Mouse (Mus musculus) MEL (cell line): Measurements from ENCODE around the gene Trim43a. TPM values are rescaled to one million over a fixed set of nuclear protein-coding genes. Genes with fewer than 3 reads are reported as not detected.

Experiments used
- DNase-seq: peaks from one replicate; pipeline ENCODE4 v3.0.0; 2011; ENCODE audit warnings: low read depth, low spot score
- H3K27ac ChIP-seq: 2 replicates; pipeline ENCODE4 v1.5.1; 2012; ENCODE audit warnings: low read depth, mild to moderate bottlenecking, control low read depth, low read length, moderate library complexity; ENCODE audit not compliant: control insufficient read depth
- H3K27me3 ChIP-seq, 2 experiments: fragments of 150-350 bp in 1 of 2; sonication (generic) in 1 of 2; 2 replicates each; pipeline ENCODE4 v1.6.1; 2012; ENCODE audit warnings: low read length in 2 of 2, mild to moderate bottlenecking in 2 of 2, improper control_type of control experiment in 1 of 2, moderate library complexity in 1 of 2; ENCODE audit not compliant: insufficient read depth in 2 of 2, control insufficient read depth in 1 of 2
- H3K36me3 ChIP-seq, 2 experiments: 2 replicates each; pipeline ENCODE4 v1.6.1; 2012 to 2014; ENCODE audit warnings: low read length in 2 of 2, improper control_type of control experiment in 1 of 2, inconsistent platforms in 1 of 2, mild to moderate bottlenecking in 1 of 2; ENCODE audit not compliant: insufficient read depth in 2 of 2, control insufficient read depth in 1 of 2
- H3K4me1 ChIP-seq, 2 experiments: fragments of 150-350 bp in 1 of 2; sonication (generic) in 1 of 2; 2 replicates each; pipeline ENCODE4 v1.6.1; 2012; ENCODE audit warnings: low read length in 2 of 2, improper control_type of control experiment in 1 of 2, mild to moderate bottlenecking in 1 of 2; ENCODE audit not compliant: insufficient read depth in 2 of 2, control insufficient read depth in 1 of 2
- H3K4me3 ChIP-seq, 2 experiments: fragments of 150-350 bp in 1 of 2; sonication (generic) in 1 of 2; 2 replicates each; pipeline ENCODE4 v1.5.1; 2012; ENCODE audit warnings: low read depth in 2 of 2, low read length in 2 of 2, mild to moderate bottlenecking in 2 of 2, moderate library complexity in 2 of 2, control low read depth in 1 of 2, improper control_type of control experiment in 1 of 2; ENCODE audit not compliant: control insufficient read depth in 1 of 2, insufficient read depth in 1 of 2
- H3K79me2 ChIP-seq: 2 replicates; pipeline ENCODE4 v1.6.1; 2012; ENCODE audit warnings: mild to moderate bottlenecking, low read length, moderate library complexity; ENCODE audit not compliant: control insufficient read depth, poor library complexity, insufficient read depth
- H3K9ac ChIP-seq: 2 replicates; pipeline ENCODE4 v1.6.1; 2012; ENCODE audit warnings: low read depth, mild to moderate bottlenecking, control low read depth, low read length, moderate library complexity; ENCODE audit not compliant: control insufficient read depth, poor library complexity, severe bottlenecking
- H3K9me3 ChIP-seq: fragments of 150-350 bp; sonication (generic); replicated peaks from 2 replicates; pipeline ENCODE4 v1.6.1; 2012; ENCODE audit warnings: mild to moderate bottlenecking, low read length, improper control_type of control experiment, moderate library complexity; ENCODE audit not compliant: insufficient read depth
- CTCF ChIP-seq, 3 experiments: IDR thresholded peaks in 2 of 3; conservative IDR thresholded peaks in 1 of 3; 2 replicates each; pipeline ENCODE4 v1.5.1; 2011 to 2012; ENCODE audit warnings: low read length in 3 of 3, low read depth in 2 of 3, mild to moderate bottlenecking in 2 of 3, improper control_type of control experiment in 1 of 3, inconsistent platforms in 1 of 3, mixed read lengths in 1 of 3, moderate library complexity in 1 of 3; ENCODE audit not compliant: control insufficient read depth in 1 of 3, insufficient read depth in 1 of 3, poor library complexity in 1 of 3, severe bottlenecking in 1 of 3
- ELF1 ChIP-seq: IDR thresholded peaks from 2 replicates; pipeline ENCODE4 v1.6.1; 2014; ENCODE audit warnings: low read depth, mild to moderate bottlenecking, inconsistent platforms, low read length, improper control_type of control experiment, moderate library complexity
- EP300 ChIP-seq, 2 experiments: IDR thresholded peaks; 2 replicates each; pipeline ENCODE4 v1.6.1; 2011; ENCODE audit warnings: improper control_type of control experiment in 2 of 2, low read length in 2 of 2, low read depth in 1 of 2, mild to moderate bottlenecking in 1 of 2
- GATA1 ChIP-seq: IDR thresholded peaks from 2 replicates; pipeline ENCODE4 v1.6.1; 2011; ENCODE audit warnings: low read depth, low read length, improper control_type of control experiment
- HCFC1 ChIP-seq: IDR thresholded peaks from 2 replicates; pipeline ENCODE4 v1.6.1; 2012; ENCODE audit warnings: low read depth, mild to moderate bottlenecking, inconsistent platforms, low read length, improper control_type of control experiment, moderate library complexity
- MAFK ChIP-seq: IDR thresholded peaks from 2 replicates; pipeline ENCODE4 v1.6.1; 2011; ENCODE audit warnings: low read depth, mild to moderate bottlenecking, low read length, improper control_type of control experiment, borderline replicate concordance
- MXI1 ChIP-seq: IDR thresholded peaks from 2 replicates; pipeline ENCODE4 v1.6.1; 2011; ENCODE audit warnings: mild to moderate bottlenecking, low read depth, low read length, improper control_type of control experiment
- MYB ChIP-seq: IDR thresholded peaks from 2 replicates; pipeline ENCODE4 v1.6.1; 2011; ENCODE audit warnings: mild to moderate bottlenecking, low read depth, low read length, improper control_type of control experiment
- NELFE ChIP-seq: IDR thresholded peaks from 2 replicates; pipeline ENCODE4 v1.6.1; 2011; ENCODE audit warnings: low read depth, low read length, improper control_type of control experiment
- NRF1 ChIP-seq: IDR thresholded peaks from 2 replicates; pipeline ENCODE4 v1.6.1; 2014; ENCODE audit warnings: low read depth, mild to moderate bottlenecking, inconsistent platforms, low read length, improper control_type of control experiment, moderate library complexity; ENCODE audit not compliant: poor library complexity, insufficient read depth, severe bottlenecking
- POLR2AphosphoS5 ChIP-seq: IDR thresholded peaks from 2 replicates; pipeline ENCODE4 v1.6.1; 2012; ENCODE audit warnings: low read depth, borderline replicate concordance, mild to moderate bottlenecking, inconsistent platforms, low read length, moderate library complexity, mixed read lengths
- RAD21 ChIP-seq: IDR thresholded peaks from 2 replicates; pipeline ENCODE4 v1.6.1; 2011; ENCODE audit warnings: mild to moderate bottlenecking, low read depth, low read length, improper control_type of control experiment
- RCOR1 ChIP-seq: IDR thresholded peaks from 2 replicates; pipeline ENCODE4 v1.6.1; 2012; ENCODE audit warnings: low read depth, mild to moderate bottlenecking, inconsistent platforms, low read length, improper control_type of control experiment
- SMC3 ChIP-seq: IDR thresholded peaks from 2 replicates; pipeline ENCODE4 v1.6.1; 2011; ENCODE audit warnings: low read depth, low read length, improper control_type of control experiment
- TAL1 ChIP-seq: IDR thresholded peaks from 2 replicates; pipeline ENCODE4 v1.6.1; 2012; ENCODE audit warnings: mild to moderate bottlenecking, inconsistent platforms, low read length, moderate library complexity, mixed read lengths
- TBP ChIP-seq: IDR thresholded peaks from 2 replicates; pipeline ENCODE4 v1.8.0; 2011; ENCODE audit warnings: low read depth, low read length, improper control_type of control experiment
- USF2 ChIP-seq, 2 experiments: IDR thresholded peaks; 2 replicates each; pipeline ENCODE4 v1.6.1; 2011 to 2012; ENCODE audit warnings: improper control_type of control experiment in 2 of 2, low read length in 2 of 2, borderline replicate concordance in 1 of 2, inconsistent platforms in 1 of 2, low read depth in 1 of 2, mild to moderate bottlenecking in 1 of 2; ENCODE audit not compliant: insufficient read depth in 1 of 2
- ZC3H11A ChIP-seq: IDR thresholded peaks from 2 replicates; pipeline ENCODE4 v1.6.1; 2012; ENCODE audit warnings: low read depth, mild to moderate bottlenecking, inconsistent platforms, low read length, improper control_type of control experiment
- ZNF384 ChIP-seq: IDR thresholded peaks from 2 replicates; pipeline ENCODE4 v1.6.1; 2012; ENCODE audit warnings: low read depth, mild to moderate bottlenecking, inconsistent platforms, low read length, improper control_type of control experiment
- polyA plus RNA-seq, 2 experiments: library from polyadenylated mRNA; stranded (reverse) in 1 of 2; unstranded in 1 of 2; fragments of >175 nt in 1 of 2; fragments of >200 nt in 1 of 2; gene quantifications; 2 replicates each; pipeline versions ENCODE4 v1.2.1 to v1.2.4; 2012; ENCODE audit warnings: low replicate concordance in 2 of 2, low read depth in 1 of 2; ENCODE audit not compliant: insufficient read length in 2 of 2, insufficient read depth in 1 of 2, missing spikeins in 1 of 2
- total RNA-seq: library from RNA; depleted of rRNA; stranded (reverse); fragments of 300-350 nt; gene quantifications from 2 replicates; pipeline ENCODE4 v1.2.3, GENCODE M21; 2012

The Trim43a gene
- total and polyA plus RNA-seq, 3 experiments = not detected

DNA sequence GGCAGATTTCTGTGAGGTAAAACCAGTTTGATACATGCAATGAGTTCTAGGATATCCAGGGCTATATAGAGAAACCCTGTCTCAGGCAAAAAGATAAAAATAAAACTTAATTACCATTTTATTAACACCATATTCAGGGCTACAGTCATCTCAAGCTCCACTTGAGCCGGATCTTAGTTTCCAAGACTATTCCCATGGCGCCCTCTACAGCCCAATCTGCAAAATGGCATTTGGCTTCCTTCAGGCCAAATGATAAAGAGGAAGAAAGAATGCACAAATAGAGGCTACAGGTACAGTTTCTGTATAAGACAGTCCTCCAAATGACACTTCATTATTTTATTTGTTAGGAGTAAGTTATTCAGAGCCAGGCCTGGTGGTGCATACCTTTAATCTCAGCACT is 34.5 kb upstream of the Trim43a start (continued):
- TF ChIP-seq MYB (no peak), USF2 (IDR thresholded peaks at IDR 0.05; ENCODE audit: borderline replicate concordance in 1 of 2, insufficient read depth in 1 of 2, low read depth in 1 of 2, low read length in 2 of 2) (no peak), ELF1 (no peak), POLR2AphosphoS5 (no peak), HCFC1 (peak; percentile 42; the same call in 1 of the 2 replicates), MXI1 (no peak), NELFE (no peak), TBP (peak; percentile 32; the same call in 1 of the 2 replicates), CTCF (IDR thresholded peaks at IDR 0.05 in 2 of 3, conservative IDR thresholded peaks at IDR 0.05 in 1 of 3; ENCODE audit: control insufficient read depth in 1 of 3, insufficient read depth in 1 of 3, low read depth in 2 of 3, low read length in 3 of 3, poor library complexity in 1 of 3, severe bottlenecking in 1 of 3) (peak; percentile 71 to 94 (median 88))

- no peak overlapping the region for H3K27ac ChIP-seq
- no peak for TF ChIP-seq RCOR1
- no peak for TF ChIP-seq NRF1
- peak in 1 of 3 experiments; percentile 12; a peak in 1 of 6 replicates for TF ChIP-seq CTCF (IDR thresholded peaks at IDR 0.05 in 2 of 3, conservative IDR thresholded peaks at IDR 0.05 in 1 of 3; ENCODE audit: control insufficient read depth in 1 of 3, insufficient read depth in 1 of 3, low read depth in 2 of 3, low read length in 3 of 3, poor library complexity in 1 of 3, severe bottlenecking in 1 of 3)
- no peak for TF ChIP-seq EP300 (IDR thresholded peaks at IDR 0.05; ENCODE audit: low read depth in 1 of 2, low read length in 2 of 2)
- no peak for TF ChIP-seq MAFK
- TF ChIP-seq GATA1 = 0 out of 2 replicates have a peak, but pooled peaks have one; percentile 4
- TF ChIP-seq ZNF384 = peak; percentile 41; the same call in 1 of the 2 replicates
- TF ChIP-seq SMC3 = no peak
- no peak for TF ChIP-seq HCFC1
- TF ChIP-seq TBP = no peak
- TF ChIP-seq, all 39 proteins: peak for 3
- peak overlapping the region; percentile 51; the same call in 1 of the 2 replicates for H3K9ac ChIP-seq
- peaks cover 0 to 3% of the 10 kb centered on the region in 2 experiments; a peak in 1 of 4 replicates for H3K4me1 ChIP-seq
- peaks cover 0 to 7% of the 10 kb centered on the region in 2 experiments; a peak in 1 of 4 replicates for H3K36me3 ChIP-seq
- H3K27me3 ChIP-seq = no peaks in the 10 kb centered on the region
- no peak for DNase-seq
- H3K9me3 ChIP-seq = no peaks in the 10 kb centered on the region
- H3K4me3 ChIP-seq = peak overlapping the region; percentile 57 to 93
- H3K79me2 ChIP-seq = peaks cover 6% of the 10 kb centered on the region
Measured at GRCm38 (mm10) chr9:88546657-88547056, 34.0 kb upstream of the Trim43a start.

- H3K27ac ChIP-seq = peak overlapping the region; percentile 67
- H3K4me3 ChIP-seq = peak overlapping the region; percentile 72 to 93
- H3K27me3 ChIP-seq = no peaks in the 10 kb centered on the region
- H3K4me1 ChIP-seq = peaks cover 0 to 3% of the 10 kb centered on the region in 2 experiments; a peak in 1 of 4 replicates
- H3K9ac ChIP-seq = peak overlapping the region; percentile 65
- H3K79me2 ChIP-seq = peaks cover 6% of the 10 kb centered on the region
- H3K36me3 ChIP-seq = peaks cover 0 to 7% of the 10 kb centered on the region in 2 experiments; a peak in 1 of 4 replicates
- DNase-seq = peak; percentile 93
- no peaks in the 10 kb centered on the region for H3K9me3 ChIP-seq
- TF ChIP-seq RAD21 (peak; percentile 77), ZC3H11A (peak; percentile 64), TAL1 (no peak), CTCF (IDR thresholded peaks at IDR 0.05 in 2 of 3, conservative IDR thresholded peaks at IDR 0.05 in 1 of 3; ENCODE audit: control insufficient read depth in 1 of 3, insufficient read depth in 1 of 3, low read depth in 2 of 3, low read length in 3 of 3, poor library complexity in 1 of 3, severe bottlenecking in 1 of 3) (peak; percentile 40 to 89 (median 55)), USF2 (IDR thresholded peaks at IDR 0.05; ENCODE audit: borderline replicate concordance in 1 of 2, insufficient read depth in 1 of 2, low read depth in 1 of 2, low read length in 2 of 2) (no peak), HCFC1 (no peak; the same call in 1 of the 2 replicates), RCOR1 (no peak), SMC3 (peak; percentile 91), POLR2AphosphoS5 (no peak), ZNF384 (peak; percentile 40; the same call in 1 of the 2 replicates)
Measured at GRCm38 (mm10) chr9:88547270-88547669, 33.4 kb upstream of the Trim43a start.
